Mouse (Mus musculus): ENCODE results near the gene Tdrd7. TPM values are rescaled to one million over a fixed set of nuclear protein-coding genes. Genes with fewer than 3 reads are reported as not detected.

Gene Tdrd7
- polyA plus RNA-seq, 1 experiment from 2014 or later = 24.9 TPM

DNA sequence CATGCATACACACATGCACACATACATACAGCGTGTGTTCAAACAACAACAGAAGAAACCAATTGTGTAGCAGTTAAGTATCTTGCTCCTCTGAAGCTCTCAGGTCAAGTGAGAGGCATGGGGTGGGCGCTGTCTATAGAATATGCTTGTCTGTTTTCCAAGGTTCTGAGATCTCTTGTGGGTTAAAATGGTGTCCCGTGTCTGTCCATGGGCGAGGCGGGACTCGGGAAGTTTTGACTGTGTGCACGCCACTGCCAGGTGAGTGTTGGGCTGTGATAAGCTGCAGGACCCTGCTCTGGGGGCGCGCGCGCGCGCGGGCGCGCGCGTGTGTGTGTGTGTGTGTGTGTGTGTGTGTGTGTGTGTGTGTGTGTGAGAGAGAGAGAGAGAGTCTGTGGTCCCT lies 13.3 kb upstream of the Tdrd7 start:
- no peaks in the 10 kb centered on the region for H3K27me3 ChIP-seq (ENCODE audit: control insufficient read depth, insufficient read depth, low read depth, low read length)
- H3K4me2 ChIP-seq (ENCODE audit: low read length) = no peak overlapping the region
- no peak for ATAC-seq
- no peak overlapping the region for H3K4me3 ChIP-seq (ENCODE audit: low read depth, low read length)
- no peak overlapping the region for H3K27ac ChIP-seq (ENCODE audit: low read length)
- no peak overlapping the region for H3K9ac ChIP-seq (ENCODE audit: low read depth, low read length)
- H3K9me3 ChIP-seq (replicated peaks; ENCODE audit: control insufficient read depth, low read length, poor library complexity, severe bottlenecking) = no peaks in the 10 kb centered on the region
- WGBS = 94% methylated on average over 10 of the region's 18 CpGs
- H3K36me3 ChIP-seq (ENCODE audit: control insufficient read depth, insufficient read depth, low read length) = no peaks in the 10 kb centered on the region
- no peaks in the 10 kb centered on the region for H3K4me1 ChIP-seq (ENCODE audit: control insufficient read depth, insufficient read depth, low read length)

DNA sequence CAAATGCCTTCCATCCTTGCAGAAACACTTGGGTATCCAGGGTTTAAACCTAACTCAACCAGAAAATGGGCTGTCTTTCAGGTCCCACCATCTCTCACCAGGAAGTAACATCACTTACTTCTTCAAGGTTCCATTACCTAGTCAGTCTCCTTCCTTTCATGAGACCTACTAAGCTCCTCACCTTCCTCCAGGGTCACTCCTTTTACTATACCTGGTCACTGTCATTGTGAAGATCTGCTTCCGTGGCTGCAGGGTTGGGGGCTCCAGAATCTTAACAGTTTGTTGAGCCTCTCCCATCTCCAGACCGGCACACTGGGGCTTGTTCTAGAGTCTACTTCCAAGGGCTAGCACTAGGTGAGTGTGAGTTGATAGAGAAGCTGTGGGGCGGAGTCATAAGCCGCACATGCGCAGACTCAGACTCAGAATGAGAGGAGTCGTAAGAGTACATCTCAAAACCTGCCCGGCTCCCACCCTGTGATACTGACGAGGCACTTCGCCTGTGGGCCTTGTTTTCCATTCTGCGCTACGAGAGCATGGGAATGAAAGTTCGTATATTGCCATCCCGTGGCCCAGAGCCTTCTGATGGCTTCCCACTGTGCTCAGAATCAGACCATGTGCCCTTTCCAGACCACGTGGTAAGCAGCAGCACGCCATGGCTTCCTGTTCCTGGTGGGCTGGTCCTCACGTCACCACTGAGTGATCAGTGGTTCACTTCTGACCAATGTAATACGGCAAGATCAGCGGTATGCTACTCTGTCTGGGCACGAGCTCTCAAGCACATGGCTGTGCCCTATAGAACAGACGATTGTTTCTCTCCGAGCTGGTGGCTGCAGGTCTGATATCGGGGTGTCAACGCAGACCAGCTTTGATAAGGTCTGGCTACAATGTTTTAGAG lies 11.9 kb upstream of the Tdrd7 start:
- no peak for ATAC-seq
- Histone ChIP-seq H3K9me3 (replicated peaks; ENCODE audit: control insufficient read depth, low read length, poor library complexity, severe bottlenecking) (no peaks in the 10 kb centered on the region), H3K4me3 (ENCODE audit: low read depth, low read length) (no peak overlapping the region), H3K4me2 (ENCODE audit: low read length) (no peak overlapping the region), H3K27me3 (ENCODE audit: control insufficient read depth, insufficient read depth, low read depth, low read length) (no peaks in the 10 kb centered on the region), H3K9ac (ENCODE audit: low read depth, low read length) (no peak overlapping the region), H3K27ac (ENCODE audit: low read length) (no peak overlapping the region), H3K36me3 (ENCODE audit: control insufficient read depth, insufficient read depth, low read length) (no peaks in the 10 kb centered on the region), H3K4me1 (ENCODE audit: control insufficient read depth, insufficient read depth, low read length) (no peaks in the 10 kb centered on the region)
- WGBS = 91% methylated on average over 23 of the region's 23 CpGs

DNA sequence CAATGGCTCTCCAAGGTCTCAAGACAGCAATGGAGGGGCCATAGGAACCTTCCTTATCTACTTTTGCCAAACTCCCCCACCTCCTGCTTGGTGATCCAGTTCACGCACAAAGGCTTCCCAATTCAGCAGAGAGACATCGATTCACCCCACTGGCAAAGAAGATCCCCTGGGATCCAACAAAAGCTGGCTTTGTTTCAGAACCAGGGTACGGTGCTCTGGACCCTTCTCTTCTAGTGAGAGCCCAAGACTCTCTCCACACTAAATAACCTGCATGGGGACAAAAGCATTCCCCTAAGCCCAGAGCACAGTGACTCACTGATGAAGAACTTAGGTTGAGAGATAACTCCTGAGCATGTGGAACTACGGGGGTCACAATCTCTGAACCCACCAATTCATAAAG lies 9.9 kb upstream of the Tdrd7 start:
- Histone ChIP-seq H3K4me2 (ENCODE audit: low read length) (no peak overlapping the region), H3K27ac (ENCODE audit: low read length) (no peak overlapping the region), H3K4me1 (ENCODE audit: control insufficient read depth, insufficient read depth, low read length) (no peaks in the 10 kb centered on the region), H3K4me3 (ENCODE audit: low read depth, low read length) (no peak overlapping the region), H3K27me3 (ENCODE audit: control insufficient read depth, insufficient read depth, low read depth, low read length) (no peaks in the 10 kb centered on the region), H3K9me3 (replicated peaks; ENCODE audit: control insufficient read depth, low read length, poor library complexity, severe bottlenecking) (no peaks in the 10 kb centered on the region), H3K9ac (ENCODE audit: low read depth, low read length) (no peak overlapping the region), H3K36me3 (ENCODE audit: control insufficient read depth, insufficient read depth, low read length) (no peaks in the 10 kb centered on the region)
- 80% methylated on average over 4 of the region's 4 CpGs for WGBS
- ATAC-seq = no peak

- Histone ChIP-seq H3K9me3 (replicated peaks; ENCODE audit: control insufficient read depth, low read length, poor library complexity, severe bottlenecking) (no peaks in the 10 kb centered on the region), H3K27ac (ENCODE audit: low read length) (no peak overlapping the region), H3K27me3 (ENCODE audit: control insufficient read depth, insufficient read depth, low read depth, low read length) (no peaks in the 10 kb centered on the region), H3K4me2 (ENCODE audit: low read length) (no peak overlapping the region), H3K36me3 (ENCODE audit: control insufficient read depth, insufficient read depth, low read length) (no peaks in the 10 kb centered on the region), H3K4me1 (ENCODE audit: control insufficient read depth, insufficient read depth, low read length) (no peaks in the 10 kb centered on the region), H3K4me3 (ENCODE audit: low read depth, low read length) (no peak overlapping the region), H3K9ac (ENCODE audit: low read depth, low read length) (no peak overlapping the region)
- no peak for ATAC-seq
- WGBS = 96% methylated on average over 8 of the region's 8 CpGs
These were observed 9.0 kb upstream of the Tdrd7 start for GRCm38 (mm10) chr4:45956131-45956530.

- WGBS = 97% methylated on average over 4 of the region's 4 CpGs
- H3K9me3 ChIP-seq (replicated peaks; ENCODE audit: control insufficient read depth, low read length, poor library complexity, severe bottlenecking) = no peaks in the 10 kb centered on the region
- ATAC-seq = no peak
These were observed 8.4 kb upstream of the Tdrd7 start for GRCm38 (mm10) chr4:45956706-45957105.

DNA sequence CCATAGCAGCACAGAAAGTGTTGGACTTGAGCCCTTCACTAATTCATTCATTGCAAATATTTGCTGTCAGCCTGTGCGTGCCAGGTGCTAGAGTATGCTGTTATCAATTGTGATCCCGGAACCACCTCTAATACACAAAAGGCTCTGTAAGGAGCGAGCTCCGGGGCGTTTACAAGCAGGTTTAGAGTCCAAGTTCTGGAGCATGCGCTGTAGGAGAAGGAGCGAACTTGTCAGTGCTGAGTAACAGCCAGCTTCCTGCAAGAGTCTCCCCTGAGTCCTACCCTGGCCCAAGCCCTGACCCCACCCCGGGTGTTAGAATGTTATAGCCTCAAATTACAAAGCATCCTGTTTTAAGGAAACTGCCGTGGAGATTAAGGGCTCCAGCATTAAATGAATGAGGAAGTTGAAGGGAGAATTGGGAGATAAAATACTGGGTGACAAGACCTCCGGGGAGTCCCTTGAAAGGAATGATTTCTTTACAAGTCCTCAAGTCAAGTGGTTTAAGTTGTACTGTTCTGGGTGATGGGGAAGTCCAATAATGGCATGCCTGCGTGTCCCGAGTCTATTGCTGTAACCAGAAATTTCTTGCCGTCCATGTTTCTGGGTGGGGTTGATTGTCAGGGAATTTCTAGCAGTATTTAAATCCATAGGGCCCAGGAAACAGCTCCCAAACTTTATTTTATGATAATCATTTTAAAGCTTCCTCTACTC lies 758 bp downstream of the Tdrd7 start:
- Histone ChIP-seq H3K9ac (ENCODE audit: low read depth, low read length) (no peak overlapping the region), H3K36me3 (ENCODE audit: control insufficient read depth, insufficient read depth, low read length) (no peaks in the 10 kb centered on the region), H3K4me3 (ENCODE audit: low read depth, low read length) (no peak overlapping the region), H3K27me3 (ENCODE audit: control insufficient read depth, insufficient read depth, low read depth, low read length) (no peaks in the 10 kb centered on the region; the same call in 1 of the 2 replicates), H3K4me1 (ENCODE audit: control insufficient read depth, insufficient read depth, low read length) (peaks cover 17% of the 10 kb centered on the region), H3K9me3 (replicated peaks; ENCODE audit: control insufficient read depth, low read length, poor library complexity, severe bottlenecking) (no peaks in the 10 kb centered on the region), H3K27ac (ENCODE audit: low read length) (no peak overlapping the region), H3K4me2 (ENCODE audit: low read length) (no peak overlapping the region)
- no peak for ATAC-seq
- 39% methylated on average over 13 of the region's 13 CpGs for WGBS

More at GRCm38 (mm10) chr4:45956706-45957105, 8.4 kb upstream of the Tdrd7 start:
- no peak overlapping the region for H3K9ac ChIP-seq (ENCODE audit: low read depth, low read length)
- H3K4me2 ChIP-seq (ENCODE audit: low read length) = no peak overlapping the region
- H3K27ac ChIP-seq (ENCODE audit: low read length) = no peak overlapping the region
- H3K36me3 ChIP-seq (ENCODE audit: control insufficient read depth, insufficient read depth, low read length) = no peaks in the 10 kb centered on the region
- H3K4me3 ChIP-seq (ENCODE audit: low read depth, low read length) = no peak overlapping the region
- H3K4me1 ChIP-seq (ENCODE audit: control insufficient read depth, insufficient read depth, low read length) = no peaks in the 10 kb centered on the region
- no peaks in the 10 kb centered on the region for H3K27me3 ChIP-seq (ENCODE audit: control insufficient read depth, insufficient read depth, low read depth, low read length)

GRCm38 (mm10) chr4:45966716-45967115 lies 1.6 kb downstream of the Tdrd7 start:
- no peaks in the 10 kb centered on the region for H3K9me3 ChIP-seq (replicated peaks; ENCODE audit: control insufficient read depth, low read length, poor library complexity, severe bottlenecking)
- no peaks in the 10 kb centered on the region for H3K36me3 ChIP-seq (ENCODE audit: control insufficient read depth, insufficient read depth, low read length)
- H3K9ac ChIP-seq (ENCODE audit: low read depth, low read length) = peak overlapping the region; percentile 14; the same call in 1 of the 2 replicates
- no peak overlapping the region for H3K4me3 ChIP-seq (ENCODE audit: low read depth, low read length)
- H3K27ac ChIP-seq (ENCODE audit: low read length) = no peak overlapping the region
- no peaks in the 10 kb centered on the region; the same call in 1 of the 2 replicates for H3K27me3 ChIP-seq (ENCODE audit: control insufficient read depth, insufficient read depth, low read depth, low read length)
- H3K4me2 ChIP-seq (ENCODE audit: low read length) = no peak overlapping the region
- no peak for ATAC-seq
- WGBS = 10% methylated on average over 6 of the region's 6 CpGs
- peaks cover 19% of the 10 kb centered on the region for H3K4me1 ChIP-seq (ENCODE audit: control insufficient read depth, insufficient read depth, low read length)

DNA sequence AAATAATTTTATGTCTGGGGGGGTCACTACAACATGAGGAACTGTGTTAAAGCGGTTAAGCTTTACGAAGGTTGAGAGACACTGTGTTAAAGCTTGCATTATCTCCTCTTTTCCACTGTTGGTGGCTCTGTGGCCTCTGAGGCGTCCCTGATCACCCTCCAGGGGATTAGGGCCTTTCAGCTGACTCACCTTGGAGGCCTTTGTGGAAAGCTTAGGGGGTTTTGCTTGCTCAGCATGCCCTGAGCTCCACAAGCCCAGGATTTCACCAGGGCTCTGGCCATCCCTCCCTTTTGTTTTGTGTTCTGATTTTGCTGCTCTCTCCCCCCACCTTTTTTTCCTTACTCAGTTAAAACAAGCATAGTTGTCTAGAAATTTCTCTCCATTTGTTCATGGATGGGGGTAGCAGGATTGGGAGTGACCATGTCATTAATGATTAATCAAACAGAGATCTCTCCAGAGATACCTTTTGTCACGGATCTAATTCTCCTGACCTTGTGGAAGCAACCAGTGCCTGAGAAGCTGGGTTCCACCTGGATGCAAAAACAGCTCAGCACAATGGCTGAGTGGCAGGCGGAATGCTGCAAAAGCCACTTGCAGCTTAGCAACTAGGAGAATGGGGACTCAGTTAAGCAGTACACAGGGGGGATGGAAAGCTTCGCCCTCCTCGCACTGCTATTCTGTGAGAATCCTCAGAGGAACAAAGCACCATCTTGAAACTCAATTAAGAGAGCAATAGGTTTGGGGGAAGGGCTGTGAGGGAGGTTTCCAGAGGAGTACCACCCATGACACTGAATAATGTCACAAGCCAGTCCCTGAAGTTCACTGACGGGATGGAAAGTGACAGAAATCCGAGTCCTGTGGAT lies 2.6 kb downstream of the Tdrd7 start:
- Histone ChIP-seq H3K27ac (ENCODE audit: low read length) (peak overlapping the region; percentile 63; the same call in 1 of the 2 replicates), H3K9me3 (replicated peaks; ENCODE audit: control insufficient read depth, low read length, poor library complexity, severe bottlenecking) (no peaks in the 10 kb centered on the region), H3K4me3 (ENCODE audit: low read depth, low read length) (no peak overlapping the region), H3K4me2 (ENCODE audit: low read length) (no peak overlapping the region; the same call in 1 of the 2 replicates), H3K4me1 (ENCODE audit: control insufficient read depth, insufficient read depth, low read length) (peaks cover 19% of the 10 kb centered on the region), H3K27me3 (ENCODE audit: control insufficient read depth, insufficient read depth, low read depth, low read length) (no peaks in the 10 kb centered on the region; the same call in 1 of the 2 replicates), H3K36me3 (ENCODE audit: control insufficient read depth, insufficient read depth, low read length) (no peaks in the 10 kb centered on the region), H3K9ac (ENCODE audit: low read depth, low read length) (0 out of 2 replicates have a peak overlapping the region, but pooled peaks have one; percentile 3)
- WGBS = 15% methylated on average over 9 of the region's 9 CpGs
- no peak for ATAC-seq
